Mouse (Mus musculus) embryonic facial prominence, embryonic 14.5 days (tissue): ENCODE measurements around the gene Arhgap22. TPM values are rescaled to one million over a fixed set of nuclear protein-coding genes. Genes with fewer than 3 reads are reported as not detected.

Experiments
- ATAC-seq: fragments of 200-750 bp; cut with Nextera tagmentation; 2 replicates; pipeline ENCODE4 v1.8.0; 2017; ENCODE audit warnings: low read depth, moderate number of reproducible peaks, moderate TSS enrichment
- DNase-seq: peaks from one replicate; pipeline ENCODE4 v3.0.0-alpha.2; 2015; ENCODE audit warnings: low spot score
- H3K27ac ChIP-seq: fragments of 300-500 bp; sonication (generic); replicated peaks from 2 replicates; pipeline ENCODE4 v1.5.1; 2014; ENCODE audit warnings: low read depth, mild to moderate bottlenecking, low read length, moderate library complexity
- H3K27me3 ChIP-seq: fragments of 300-500 bp; sonication (generic); replicated peaks from 2 replicates; pipeline ENCODE4 v1.6.1; 2014; ENCODE audit warnings: low read length; ENCODE audit not compliant: control insufficient read depth, insufficient read depth
- H3K36me3 ChIP-seq: fragments of 300-500 bp; sonication (generic); 2 replicates; pipeline ENCODE4 v1.6.1; 2014; ENCODE audit warnings: low read length, mixed read lengths; ENCODE audit not compliant: control insufficient read depth, insufficient read depth
- H3K4me1 ChIP-seq: fragments of 300-500 bp; sonication (generic); 2 replicates; pipeline ENCODE4 v1.6.1; 2014; ENCODE audit warnings: antibody characterized with exemption, low read length; ENCODE audit not compliant: control insufficient read depth, insufficient read depth
- H3K4me2 ChIP-seq: fragments of 300-500 bp; sonication (generic); 2 replicates; pipeline ENCODE4 v1.6.1; 2014; ENCODE audit warnings: low read depth, mild to moderate bottlenecking, low read length, moderate library complexity, mixed read lengths
- H3K4me3 ChIP-seq: fragments of 300-500 bp; sonication (generic); 2 replicates; pipeline ENCODE4 v1.5.1; 2014; ENCODE audit warnings: low read depth, mild to moderate bottlenecking, low read length
- H3K9ac ChIP-seq: fragments of 300-500 bp; sonication (generic); 2 replicates; pipeline ENCODE4 v1.6.1; 2014; ENCODE audit warnings: low read depth, mild to moderate bottlenecking, low read length, moderate library complexity, mixed read lengths
- H3K9me3 ChIP-seq: fragments of 300-500 bp; sonication (generic); 2 replicates; pipeline ENCODE4 v1.6.1; 2016; ENCODE audit warnings: low read length; ENCODE audit not compliant: control insufficient read depth
- WGBS: fragments of 180-500 bp; shearing (Covaris S2); extraction: QIAGEN DNeasy Blood & Tissue Kit; methylation state at CpG from one replicate; pipeline ENCODE4 v1.1.7; 2014; 5-methylcytosine and 5-hydroxymethylcytosine counted together
- polyA plus RNA-seq: library from polyadenylated mRNA; unstranded; fragments of >200 nt; fragmentation: Nextera tagmentation; extraction: Ambion mirVana; gene quantifications from 2 replicates; pipeline ENCODE4 v1.2.1, GENCODE M21; 2014

Gene Arhgap22
- polyA plus RNA-seq, 1 experiment from 2014 or later, result 2.9 TPM

GRCm38 (mm10) chr14:33208331-33208730 is 5.5 kb upstream of the Arhgap22 start:
- H3K4me2 ChIP-seq, result no peak overlapping the region
- 21% methylated on average over 5 of the region's 5 CpGs for WGBS
- no peaks in the 10 kb centered on the region for H3K4me1 ChIP-seq
- H3K9me3 ChIP-seq, result no peaks in the 10 kb centered on the region
- ATAC-seq (no peak), DNase-seq (no peak)
- H3K36me3 ChIP-seq, result no peaks in the 10 kb centered on the region
- no peak overlapping the region for H3K4me3 ChIP-seq
- H3K27me3 ChIP-seq, result 0 out of 2 replicates have a peak, but pooled peaks cover 2% of the 10 kb centered on the region
- no peak overlapping the region for H3K27ac ChIP-seq
- H3K9ac ChIP-seq, result no peak overlapping the region

DNA sequence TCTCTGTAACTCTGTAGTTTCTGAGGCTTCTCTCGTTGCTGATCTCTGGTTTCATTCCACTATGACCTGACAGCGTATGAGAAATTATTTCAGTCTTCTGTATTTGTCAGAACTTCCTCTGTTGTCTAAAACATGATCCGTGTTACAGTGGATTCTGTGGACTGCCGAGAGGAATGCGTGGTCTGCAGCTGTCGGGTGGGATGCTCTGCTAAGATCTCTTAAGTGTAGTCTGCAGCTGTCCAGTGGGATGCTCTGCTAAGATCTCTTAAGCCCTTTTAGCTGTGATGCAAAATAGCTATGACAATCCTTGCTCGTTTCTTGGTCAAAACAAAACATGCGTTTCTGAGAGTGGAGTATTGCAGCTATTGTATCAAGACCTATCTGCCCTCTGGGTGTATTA is 3.0 kb upstream of the Arhgap22 start:
- H3K4me3 ChIP-seq, result no peak overlapping the region
- peak; percentile 83 for DNase-seq
- 0 out of 2 replicates have a peak overlapping the region, but pooled peaks have one; percentile 28 for H3K27ac ChIP-seq
- no peaks in the 10 kb centered on the region for H3K4me1 ChIP-seq
- ATAC-seq, result peak; percentile 58; the same call in 1 of the 2 replicates
- no peak overlapping the region for H3K9ac ChIP-seq
- 55% methylated on average over 8 of the region's 8 CpGs for WGBS
- H3K4me2 ChIP-seq, result no peak overlapping the region
- no peaks in the 10 kb centered on the region for H3K9me3 ChIP-seq
- no peaks in the 10 kb centered on the region for H3K36me3 ChIP-seq
- peaks cover 6% of the 10 kb centered on the region; the same call in 1 of the 2 replicates for H3K27me3 ChIP-seq

- Histone ChIP-seq H3K4me2 (no peak overlapping the region), H3K36me3 (no peaks in the 10 kb centered on the region), H3K27ac (no peak overlapping the region), H3K4me1 (no peaks in the 10 kb centered on the region), H3K9me3 (no peaks in the 10 kb centered on the region), H3K27me3 (peaks cover 4% of the 10 kb centered on the region; the same call in 1 of the 2 replicates), H3K9ac (no peak overlapping the region), H3K4me3 (no peak overlapping the region)
- DNase-seq, result no peak
- 55% methylated on average over 5 of the region's 5 CpGs for WGBS
- no peak for ATAC-seq
These were observed 1.4 kb upstream of the Arhgap22 start for GRCm38 (mm10) chr14:33212271-33212957.

- no peaks in the 10 kb centered on the region for H3K36me3 ChIP-seq
- no peak for ATAC-seq
- 88% methylated on average over 12 of the region's 12 CpGs for WGBS
- H3K4me2 ChIP-seq, result no peak overlapping the region
- peaks cover 4% of the 10 kb centered on the region; the same call in 1 of the 2 replicates for H3K27me3 ChIP-seq
- H3K9me3 ChIP-seq, result no peaks in the 10 kb centered on the region
- H3K4me3 ChIP-seq, result no peak overlapping the region
- DNase-seq, result no peak
- no peaks in the 10 kb centered on the region for H3K4me1 ChIP-seq
- no peak overlapping the region for H3K9ac ChIP-seq
- H3K27ac ChIP-seq, result no peak overlapping the region
These were observed 892 bp upstream of the Arhgap22 start for GRCm38 (mm10) chr14:33212958-33213309.

GRCm38 (mm10) chr14:33214767-33215128 is 922 bp downstream of the Arhgap22 start:
- H3K27me3 ChIP-seq, result peaks cover 4% of the 10 kb centered on the region; the same call in 1 of the 2 replicates
- H3K4me1 ChIP-seq, result no peaks in the 10 kb centered on the region
- 14% methylated on average over 4 of the region's 4 CpGs for WGBS
- no peak overlapping the region for H3K9ac ChIP-seq
- ATAC-seq (no peak), DNase-seq (no peak)
- H3K4me3 ChIP-seq, result no peak overlapping the region
- no peak overlapping the region for H3K4me2 ChIP-seq
- no peaks in the 10 kb centered on the region for H3K36me3 ChIP-seq
- H3K9me3 ChIP-seq, result no peaks in the 10 kb centered on the region
- H3K27ac ChIP-seq, result no peak overlapping the region

GRCm38 (mm10) chr14:33215163-33215562 is 1.3 kb downstream of the Arhgap22 start:
- no peak overlapping the region for H3K27ac ChIP-seq
- no peaks in the 10 kb centered on the region for H3K36me3 ChIP-seq
- no peaks in the 10 kb centered on the region for H3K4me1 ChIP-seq
- H3K9me3 ChIP-seq, result no peaks in the 10 kb centered on the region
- 52% methylated on average over 1 of the region's 1 CpGs for WGBS
- DNase-seq, result no peak
- H3K27me3 ChIP-seq, result peaks cover 4% of the 10 kb centered on the region; the same call in 1 of the 2 replicates
- H3K9ac ChIP-seq, result no peak overlapping the region
- no peak overlapping the region for H3K4me2 ChIP-seq
- no peak for ATAC-seq
- no peak overlapping the region for H3K4me3 ChIP-seq

- Histone ChIP-seq H3K4me2 (no peak overlapping the region), H3K9me3 (no peaks in the 10 kb centered on the region), H3K9ac (no peak overlapping the region), H3K36me3 (no peaks in the 10 kb centered on the region), H3K27me3 (peaks cover 4% of the 10 kb centered on the region; the same call in 1 of the 2 replicates), H3K27ac (no peak overlapping the region), H3K4me1 (no peaks in the 10 kb centered on the region), H3K4me3 (no peak overlapping the region)
- WGBS, result 78% methylated on average over 19 of the region's 19 CpGs
- DNase-seq (no peak), ATAC-seq (no peak)
These were observed 2.8 kb downstream of the Arhgap22 start for GRCm38 (mm10) chr14:33216343-33217208.

DNA sequence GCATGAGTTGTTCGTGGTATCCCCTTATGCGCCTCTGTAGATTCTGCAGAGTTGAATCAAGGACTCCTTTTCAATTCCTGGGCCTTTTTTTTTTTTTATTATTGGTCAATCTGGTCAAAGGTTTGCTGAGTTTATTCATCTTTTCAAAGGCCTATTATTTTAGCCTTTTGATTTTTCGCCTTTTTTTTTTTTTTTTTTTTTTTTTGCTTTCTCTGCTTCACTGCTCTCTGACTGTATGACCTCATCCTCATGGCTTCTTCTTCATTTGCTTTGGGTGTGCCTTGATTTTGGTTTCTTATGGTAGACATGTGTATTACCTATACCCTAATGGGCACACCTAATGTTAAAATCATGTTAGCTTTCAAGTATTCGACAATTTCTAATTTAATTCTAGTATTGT is 11.4 kb downstream of the Arhgap22 start:
- ATAC-seq, result no peak
- Histone ChIP-seq H3K4me2 (no peak overlapping the region), H3K9ac (no peak overlapping the region), H3K9me3 (no peaks in the 10 kb centered on the region), H3K4me1 (no peaks in the 10 kb centered on the region), H3K4me3 (no peak overlapping the region), H3K27me3 (no peaks in the 10 kb centered on the region), H3K27ac (no peak overlapping the region), H3K36me3 (no peaks in the 10 kb centered on the region)
- 86% methylated on average over 4 of the region's 4 CpGs for WGBS
- no peak for DNase-seq
